Mouse (Mus musculus) left cerebral cortex, postnatal 4 days (tissue): ENCODE data around the gene Aaas. TPM values are rescaled to one million over a fixed set of nuclear protein-coding genes. Genes with fewer than 3 reads are reported as not detected.

Experiments
- DNase-seq: peaks from one replicate; pipeline ENCODE4 v3.0.0-alpha.2; 2022
- intact Hi-C: fragments of 180-260 bp; cut with DNase I; formaldehyde crosslinking; loops from one replicate; pipeline ENCODE4 v1.15.1; 2025
- total RNA-seq, 2 experiments: library from RNA; stranded (reverse); gene quantifications; 2 replicates each; pipeline ENCODE4 v1.2.3; 2021

Aaas gene
- 10 to 100 TPM; 28.7 to 29.2 TPM for total RNA-seq

DNA sequence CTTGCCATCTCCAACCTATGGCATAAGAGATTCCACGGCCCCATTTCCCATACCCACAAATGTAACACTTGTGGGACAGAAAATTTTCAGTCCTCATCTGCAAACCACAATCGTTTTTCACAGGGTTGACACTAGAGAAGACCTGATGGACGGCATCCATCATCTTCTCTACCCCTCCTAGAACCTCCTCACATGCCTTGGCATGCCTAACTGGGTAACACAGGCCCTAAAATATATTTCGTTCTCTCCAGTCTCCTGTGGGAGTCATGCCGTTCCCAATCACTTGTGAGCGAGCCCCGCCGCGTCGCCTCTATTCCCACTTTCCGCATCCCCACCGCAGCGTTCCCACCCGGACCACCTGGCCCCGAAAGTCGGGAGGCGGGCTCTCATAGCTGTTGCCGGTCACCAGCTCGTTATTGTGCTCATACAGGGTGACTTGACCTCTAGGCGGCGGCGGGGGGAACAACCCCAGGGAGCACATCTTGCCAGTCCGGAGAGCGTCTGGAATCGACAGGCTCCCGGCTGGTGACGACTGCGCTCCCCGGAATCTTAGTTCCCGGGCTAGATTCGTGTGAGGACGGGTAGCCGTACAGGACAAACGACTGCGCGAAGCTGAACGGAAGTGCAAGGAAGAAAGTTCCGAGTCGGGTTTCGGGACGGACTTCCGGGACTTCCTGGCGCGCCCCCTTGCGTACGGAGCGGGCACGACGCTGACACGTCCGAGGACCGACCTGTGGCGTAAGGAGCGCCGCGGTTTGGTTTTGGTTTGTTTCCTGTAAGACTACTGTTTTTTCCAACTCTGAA lies at the start of gene Aaas:
Aaas (minus strand) TSS at position 634 of the 804 bp plus-strand sequence.
- intact Hi-C loops = no loop called here
- peak; percentile 96 for DNase-seq

GRCm38 (mm10) chr15:102399229-102400221 lies 49.0 kb upstream of the Aaas start:
- DNase-seq = peak; percentile 63
- intact Hi-C loops = no loop called here

- no peak for DNase-seq
- intact Hi-C loops = no loop called here
These were observed 48.1 kb upstream of the Aaas start for GRCm38 (mm10) chr15:102398629-102399028.

DNA sequence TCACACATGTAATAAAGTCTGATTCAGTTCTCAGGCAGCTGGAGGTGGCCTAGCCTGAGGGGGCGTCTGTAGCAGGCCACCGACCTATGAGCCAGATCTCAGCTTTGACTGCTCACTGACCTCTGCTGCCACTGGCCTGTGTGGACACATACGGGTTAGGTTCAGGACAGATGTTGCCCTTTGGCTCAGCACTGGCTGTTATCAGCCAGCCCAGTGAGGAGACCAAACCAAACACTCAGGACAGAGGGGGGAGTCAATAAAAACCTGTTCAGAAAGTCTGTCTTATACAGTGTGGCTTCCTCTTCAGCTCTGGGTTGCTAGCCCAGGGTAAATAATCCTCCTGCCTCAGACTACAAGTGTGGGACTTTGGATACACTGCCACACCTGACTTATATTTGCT lies 44.5 kb upstream of the Aaas start:
- intact Hi-C loops = no loop called here
- no peak for DNase-seq

GRCm38 (mm10) chr15:102393584-102394014 lies 43.0 kb upstream of the Aaas start:
- no peak for DNase-seq
- intact Hi-C loops = no loop called here

DNA sequence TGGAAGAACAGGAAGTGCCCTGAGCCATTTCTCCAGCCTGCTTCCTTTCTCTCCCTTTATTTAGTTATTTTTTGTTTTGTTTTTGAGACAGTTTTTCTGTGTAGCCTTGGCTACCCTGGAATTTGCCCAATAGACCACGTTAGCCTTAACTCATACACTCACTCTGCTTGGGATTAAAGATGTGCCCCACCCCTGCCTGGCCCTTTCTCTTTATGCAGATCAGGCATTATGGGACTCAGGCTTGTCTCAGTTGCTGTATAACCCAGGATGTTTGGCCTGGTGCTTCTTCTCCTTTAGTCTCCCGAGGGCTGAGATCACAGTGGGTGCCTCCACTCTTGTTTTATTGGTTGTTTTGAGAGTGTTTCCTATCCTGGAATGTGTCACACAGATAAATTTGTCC lies 41.9 kb upstream of the Aaas start:
- DNase-seq = no peak
- intact Hi-C loops = no loop called here

DNA sequence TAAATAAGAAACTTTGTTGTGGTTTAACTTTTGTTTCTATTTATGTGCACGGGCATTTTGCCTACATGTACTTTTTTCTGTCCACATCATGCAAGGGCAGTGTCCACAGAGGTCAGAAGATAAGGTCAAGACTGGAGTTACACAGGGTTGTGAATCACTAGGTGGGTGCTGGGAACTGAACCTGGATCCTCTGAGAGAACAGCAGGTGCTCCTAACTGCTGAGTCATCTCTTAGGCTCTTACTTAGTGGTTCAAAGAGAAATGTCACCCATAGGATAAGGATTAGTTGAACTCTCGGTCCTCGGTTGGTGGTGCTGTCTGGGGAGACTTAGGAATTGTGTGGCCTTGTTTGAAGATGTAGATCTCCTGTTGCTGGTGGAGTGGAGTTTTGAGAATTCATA lies 38.4 kb upstream of the Aaas start:
- intact Hi-C loops = loop anchor here (10.0 kb wide), 1 partner anchor 56 kb away; the partner anchor contains the start of gene Amhr2
- no peak for DNase-seq

GRCm38 (mm10) chr15:102386640-102387039 lies 36.1 kb upstream of the Aaas start:
- DNase-seq = no peak
- intact Hi-C loops = loop anchor here (10.0 kb wide), 1 partner anchor 58 kb away; the partner anchor contains the start of gene Amhr2

- intact Hi-C loops = loop anchor here (10.0 kb wide), 1 partner anchor 61 kb away; the partner anchor contains the start of gene Amhr2
- DNase-seq = no peak
These were observed 33.1 kb upstream of the Aaas start for GRCm38 (mm10) chr15:102383671-102384070.

DNA sequence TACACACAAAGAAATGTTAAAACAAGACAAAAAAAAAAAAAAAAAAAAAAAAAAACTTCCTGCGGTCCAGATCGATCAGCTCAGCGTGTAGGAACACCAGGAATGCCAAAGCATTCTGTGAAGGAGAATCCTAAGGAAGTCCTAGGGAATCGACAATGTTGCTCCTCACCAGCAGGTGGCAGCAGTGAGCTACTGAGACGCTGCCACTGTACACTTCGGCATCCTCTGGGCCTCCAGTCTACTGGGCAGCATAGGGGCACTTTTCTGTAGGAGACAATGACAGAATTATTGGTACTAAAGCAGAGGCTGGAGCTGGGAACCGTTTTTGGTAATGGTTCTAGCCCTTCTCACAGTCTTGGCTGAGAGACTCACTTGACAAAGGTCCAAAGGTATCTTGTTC lies 31.0 kb upstream of the Aaas start:
- DNase-seq = peak; percentile 84
- intact Hi-C loops = loop anchor here (10.0 kb wide), 1 partner anchor 63 kb away; the partner anchor contains the start of gene Amhr2

GRCm38 (mm10) chr15:102377810-102378262 lies 27.3 kb upstream of the Aaas start:
- intact Hi-C loops = loop anchor here (5.0 kb wide), 1 partner anchor 44 kb away; no protein-coding TSS in a partner anchor
- DNase-seq = peak; percentile 45

DNA sequence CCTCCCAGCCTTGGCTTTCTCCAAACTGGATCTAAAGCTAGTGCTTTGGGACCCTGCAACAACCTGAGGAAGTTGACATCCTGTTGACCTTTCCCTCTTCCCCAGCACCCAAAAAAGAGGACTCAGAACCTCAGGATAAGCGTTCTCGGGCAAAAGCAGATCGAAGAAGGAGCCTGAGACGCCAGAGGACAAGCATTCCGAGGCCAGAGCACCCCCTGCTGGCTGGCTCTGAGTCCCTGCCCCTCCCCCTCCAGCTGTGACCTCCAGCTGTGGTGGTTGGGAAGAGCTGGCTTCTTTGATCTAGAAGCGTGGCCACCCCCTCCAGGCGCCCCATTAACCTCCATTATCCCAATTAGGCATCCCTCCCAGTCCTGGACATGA lies 26.6 kb upstream of the Aaas start:
- intact Hi-C loops = loop anchor here (5.0 kb wide), 1 partner anchor 45 kb away; no protein-coding TSS in a partner anchor
- peak; percentile 72 for DNase-seq

DNA sequence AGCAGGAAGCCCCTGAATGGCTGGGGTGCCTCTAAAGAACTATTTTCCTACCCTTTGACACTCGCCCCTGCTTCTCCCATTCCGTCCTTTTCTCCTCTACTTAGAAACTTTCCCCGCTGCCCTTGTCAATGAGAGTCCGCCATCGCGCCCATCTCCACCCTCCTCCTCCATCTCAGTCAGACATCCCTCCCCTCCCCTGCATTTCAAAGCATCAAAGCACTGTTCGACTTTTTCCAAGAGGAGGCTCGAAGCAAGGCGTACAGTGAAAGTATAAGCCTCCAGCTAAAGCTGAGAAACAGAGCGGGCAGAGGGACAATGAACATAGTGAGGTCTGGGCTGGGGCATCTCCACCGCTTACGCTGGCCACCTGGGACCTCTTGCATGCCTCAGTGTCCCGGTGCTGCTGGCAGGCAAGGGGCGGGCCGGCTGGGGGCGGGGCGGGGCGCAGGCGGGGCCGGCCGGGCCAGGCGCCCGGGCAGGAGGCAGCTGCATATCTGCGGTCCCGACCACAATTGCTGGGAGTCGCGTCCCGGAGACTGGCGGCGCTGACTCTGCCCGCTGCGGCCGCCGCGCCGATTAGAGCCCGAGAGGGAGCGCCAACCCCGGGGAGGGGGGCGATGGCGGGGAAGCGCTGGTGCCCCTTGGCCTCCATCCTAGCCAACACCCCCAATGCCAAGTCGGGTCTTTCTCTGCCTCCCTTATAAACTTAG lies 26.0 kb upstream of the Aaas start:
- peak; percentile 42 for DNase-seq
- intact Hi-C loops = loop anchor here (5.0 kb wide), 1 partner anchor 46 kb away; no protein-coding TSS in a partner anchor

DNA sequence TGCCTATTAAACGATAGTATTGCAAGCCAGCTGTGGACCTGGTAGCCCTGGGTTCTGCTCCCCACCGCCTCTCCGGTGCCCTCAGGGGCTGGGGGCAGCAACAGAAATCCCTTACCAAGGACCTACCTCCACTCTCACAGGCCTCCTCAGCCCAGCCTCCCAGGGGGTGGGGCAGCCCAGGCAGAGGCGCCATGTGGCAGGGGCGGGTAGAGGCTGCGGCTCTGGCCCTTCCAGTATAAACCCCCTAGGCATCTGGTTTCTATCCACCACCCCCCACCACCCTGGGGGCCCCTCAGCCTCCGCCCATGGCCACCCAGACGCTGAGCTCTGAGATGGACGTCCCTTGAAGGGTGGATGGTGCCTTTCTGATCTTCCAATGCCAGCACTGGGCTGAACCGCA lies 20.2 kb upstream of the Aaas start:
- intact Hi-C loops = no loop called here
- DNase-seq = no peak

- DNase-seq = no peak
- intact Hi-C loops = no loop called here
These were observed 19.4 kb upstream of the Aaas start for GRCm38 (mm10) chr15:102369972-102370371.

DNA sequence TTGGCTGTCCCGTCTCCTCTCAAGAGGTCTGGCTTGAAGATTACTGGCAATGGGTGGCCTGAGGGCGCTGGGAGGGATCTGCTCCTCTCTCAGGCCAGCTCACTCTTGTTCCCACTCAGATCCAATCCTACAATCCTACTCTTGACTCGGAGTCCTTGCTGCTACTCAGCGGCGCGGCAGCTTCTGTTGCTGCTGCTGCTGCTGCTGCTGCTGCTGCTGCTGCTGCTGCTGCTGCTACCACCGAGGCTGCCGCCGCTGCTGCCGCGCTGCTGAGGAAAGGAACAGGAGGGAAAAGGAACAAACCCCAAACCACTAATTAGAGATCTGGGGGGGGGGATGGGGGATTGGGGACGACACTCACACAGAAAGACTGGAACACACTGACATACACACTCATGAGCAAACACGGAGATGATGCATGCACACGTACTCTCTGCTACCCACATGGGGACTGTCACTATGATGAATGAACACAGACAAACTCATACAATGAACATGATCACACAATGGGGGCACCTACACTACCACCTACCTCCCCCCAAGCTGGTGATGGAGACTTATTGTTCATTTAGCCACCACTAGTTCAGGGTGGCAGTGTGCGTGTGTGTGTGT lies 16.3 kb upstream of the Aaas start, which contains the start of gene Sp7:
Sp7 (minus strand) TSS at position 450 of the 612 bp plus-strand sequence.
- DNase-seq = no peak
- intact Hi-C loops = no loop called here

- no peak for DNase-seq
- intact Hi-C loops = no loop called here
These were observed 15.7 kb upstream of the Aaas start for GRCm38 (mm10) chr15:102366238-102366637.

- intact Hi-C loops = no loop called here
- no peak for DNase-seq
These were observed 14.1 kb upstream of the Aaas start for GRCm38 (mm10) chr15:102364678-102365077.

DNA sequence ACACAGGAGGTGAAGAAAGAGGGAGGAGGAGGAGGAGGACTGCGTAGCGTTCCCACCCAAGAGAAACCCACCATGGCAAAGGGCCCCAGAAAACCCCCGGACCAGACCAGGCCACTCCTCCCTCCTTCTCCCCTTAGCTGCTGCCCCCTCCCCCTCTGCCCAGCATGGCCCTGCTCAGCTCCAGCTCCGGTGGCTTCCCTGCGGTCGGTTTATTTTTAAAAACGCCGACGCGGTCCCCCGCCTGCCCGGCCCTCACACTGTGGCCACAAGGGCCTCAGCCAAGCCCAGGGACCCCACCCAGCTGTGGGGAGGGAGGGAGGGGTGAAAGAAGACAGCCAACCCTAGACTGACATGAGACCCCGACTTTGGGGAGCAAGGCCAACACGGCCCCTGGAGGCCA lies 12.1 kb upstream of the Aaas start:
- intact Hi-C loops = no loop called here
- DNase-seq = no peak

DNA sequence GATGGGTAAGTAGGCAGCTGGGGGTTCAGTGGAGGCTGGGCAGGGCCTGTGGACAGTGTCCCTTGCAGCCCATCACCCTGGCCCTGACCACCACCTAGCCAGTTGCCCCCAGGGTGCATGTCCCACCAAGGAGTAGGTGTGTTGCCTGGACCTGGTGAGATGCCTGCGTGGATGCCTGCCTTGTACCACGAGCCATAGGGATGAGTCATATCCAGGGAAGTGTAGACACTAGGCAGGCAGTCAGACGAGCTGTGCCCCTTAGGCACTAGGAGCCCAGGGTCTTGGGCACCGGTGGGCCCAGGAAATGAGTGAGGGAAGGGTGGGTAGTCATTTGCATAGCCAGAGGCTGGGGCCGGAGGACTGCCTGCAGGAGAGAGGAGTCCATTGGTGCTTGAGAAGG lies 8.3 kb upstream of the Aaas start:
- intact Hi-C loops = no loop called here
- no peak for DNase-seq
